Mouse (Mus musculus) embryonic facial prominence, embryonic 12.5 days (tissue): ENCODE measurements around the gene Abcc5. TPM values are rescaled to one million over a fixed set of nuclear protein-coding genes. Genes with fewer than 3 reads are reported as not detected.
"Not testable (repeated sequence)": the region's sequence is repeated elsewhere in the genome, so short reads cannot be mapped to it uniquely, and the experiment has no call there.

ENCODE experiments used
- ATAC-seq: fragments of 200-750 bp; cut with Nextera tagmentation; 2 replicates; pipeline ENCODE4 v1.8.0; 2017; ENCODE audit not compliant: insufficient number of reproducible peaks, insufficient read depth, low FRiP score, low TSS enrichment
- H3K27ac ChIP-seq: fragments of 300-500 bp; sonication (generic); 2 replicates; pipeline ENCODE4 v1.5.1; 2016; ENCODE audit warnings: mild to moderate bottlenecking
- H3K27me3 ChIP-seq: fragments of 300-500 bp; sonication (generic); 2 replicates; pipeline ENCODE4 v1.6.1; 2016; ENCODE audit warnings: mild to moderate bottlenecking, moderate library complexity
- H3K36me3 ChIP-seq: fragments of 300-500 bp; sonication (generic); 2 replicates; pipeline ENCODE4 v1.6.1; 2016; ENCODE audit warnings: mild to moderate bottlenecking
- H3K4me1 ChIP-seq: fragments of 300-500 bp; sonication (generic); 2 replicates; pipeline ENCODE4 v1.6.1; 2016
- H3K4me2 ChIP-seq: fragments of 300-500 bp; sonication (generic); replicated peaks from 2 replicates; pipeline ENCODE4 v1.6.1; 2016; ENCODE audit warnings: mild to moderate bottlenecking, moderate library complexity
- H3K4me3 ChIP-seq: fragments of 300-500 bp; sonication (generic); 2 replicates; pipeline ENCODE4 v1.5.1; 2016; ENCODE audit warnings: mild to moderate bottlenecking
- H3K9ac ChIP-seq: fragments of 300-500 bp; sonication (generic); 2 replicates; pipeline ENCODE4 v1.6.1; 2016; ENCODE audit warnings: mild to moderate bottlenecking, moderate library complexity
- H3K9me3 ChIP-seq: fragments of 300-500 bp; sonication (generic); 2 replicates; pipeline ENCODE4 v1.6.1; 2016; ENCODE audit warnings: mild to moderate bottlenecking, moderate library complexity
- WGBS: fragments of 180-500 bp; shearing (Covaris S2); methylation state at CpG from one replicate; pipeline ENCODE4 v1.1.7; 2016; 5-methylcytosine and 5-hydroxymethylcytosine counted together
- polyA plus RNA-seq: library from polyadenylated mRNA; unstranded; fragments of >200 nt; fragmentation: Nextera tagmentation; extraction: Ambion mirVana; gene quantifications from 2 replicates; pipeline ENCODE4 v1.2.1, GENCODE M21; 2016

The Abcc5 gene
- polyA plus RNA-seq, 1 experiment from 2014 or later = 99.6 TPM

DNA sequence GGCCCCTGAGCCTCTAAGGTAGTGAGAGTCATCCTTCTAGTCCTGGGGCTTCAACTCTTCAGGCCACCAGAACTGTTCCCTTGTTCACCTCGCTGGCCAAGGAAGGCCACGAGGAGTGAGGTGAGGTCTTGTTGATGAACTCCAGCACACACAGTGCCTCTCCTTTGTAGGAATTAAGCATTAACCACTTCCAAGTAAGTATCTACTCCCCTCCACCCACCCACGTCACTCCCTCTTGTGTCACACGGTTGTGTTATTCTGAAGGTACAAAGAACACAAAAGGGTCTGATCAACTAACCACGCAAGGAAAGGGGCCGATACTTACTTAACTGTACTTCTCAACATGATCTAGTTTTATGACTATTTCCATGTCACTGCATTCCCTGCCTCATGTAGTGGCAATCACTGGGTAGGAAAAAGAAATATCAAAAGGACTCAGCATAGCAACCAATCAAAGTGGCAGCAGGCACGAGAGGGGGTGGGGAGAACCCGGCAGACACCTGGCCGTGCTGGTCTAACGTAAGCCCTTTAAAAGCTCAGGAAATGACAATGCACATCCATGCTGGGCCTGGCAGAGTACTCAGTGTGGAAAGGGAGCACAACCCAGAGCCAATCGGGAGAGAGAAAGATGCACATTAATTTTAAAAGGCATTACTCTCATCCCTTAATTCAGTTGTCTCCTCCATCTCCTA, 30.8 kb downstream of the Abcc5 start:
- H3K36me3 ChIP-seq = peaks cover 47% of the 10 kb centered on the region

DNA sequence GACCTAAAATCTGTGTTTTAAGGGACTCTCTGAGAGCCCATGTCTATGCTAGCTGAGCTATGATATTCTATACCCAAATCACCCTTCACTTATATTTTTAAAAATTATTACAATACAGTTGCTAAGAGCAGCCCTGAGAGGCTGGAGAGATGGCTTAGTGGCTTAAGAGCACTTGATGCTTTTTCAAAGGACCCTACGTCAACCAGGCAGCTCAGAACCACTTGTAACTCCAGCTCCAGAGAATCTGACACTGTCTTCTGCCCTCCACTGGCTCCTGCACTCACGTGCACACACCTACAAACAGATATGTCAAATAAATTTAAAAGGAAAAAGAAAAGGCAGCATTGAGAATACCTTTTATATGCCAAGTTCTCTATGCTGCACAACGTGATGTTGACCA, 34.4 kb downstream of the Abcc5 start:
- Histone ChIP-seq H3K27ac (no peak overlapping the region), H3K36me3 (peaks cover 54% of the 10 kb centered on the region), H3K9ac (no peak overlapping the region), H3K4me1 (no peaks in the 10 kb centered on the region), H3K4me3 (no peak overlapping the region), H3K9me3 (no peaks in the 10 kb centered on the region), H3K27me3 (no peaks in the 10 kb centered on the region), H3K4me2 (no peak overlapping the region)
- 86% methylated on average over 3 of the region's 3 CpGs for WGBS
- no peak for ATAC-seq

More for the DNA sequence above, 30.8 kb downstream of the Abcc5 start:
- no peaks in the 10 kb centered on the region for H3K4me1 ChIP-seq
- H3K27me3 ChIP-seq = no peaks in the 10 kb centered on the region
- 89% methylated on average over 11 of the region's 11 CpGs for WGBS
- no peaks in the 10 kb centered on the region for H3K9me3 ChIP-seq
- H3K4me3 ChIP-seq = no peak overlapping the region
- H3K27ac ChIP-seq = no peak overlapping the region
- no peak for ATAC-seq
- H3K9ac ChIP-seq = no peak overlapping the region
- H3K4me2 ChIP-seq = no peak overlapping the region

- no peaks in the 10 kb centered on the region for H3K27me3 ChIP-seq
- H3K9me3 ChIP-seq = no peaks in the 10 kb centered on the region
- ATAC-seq = no peak
- 63% methylated on average over 6 of the region's 6 CpGs for WGBS
- peaks cover 43% of the 10 kb centered on the region for H3K36me3 ChIP-seq
- no peaks in the 10 kb centered on the region for H3K4me1 ChIP-seq
- no peak overlapping the region for H3K27ac ChIP-seq
- no peak overlapping the region for H3K4me3 ChIP-seq
- H3K9ac ChIP-seq = no peak overlapping the region
- H3K4me2 ChIP-seq = no peak overlapping the region
Observed at GRCm38 (mm10) chr16:20390233-20390632, 36.0 kb downstream of the Abcc5 start.

DNA sequence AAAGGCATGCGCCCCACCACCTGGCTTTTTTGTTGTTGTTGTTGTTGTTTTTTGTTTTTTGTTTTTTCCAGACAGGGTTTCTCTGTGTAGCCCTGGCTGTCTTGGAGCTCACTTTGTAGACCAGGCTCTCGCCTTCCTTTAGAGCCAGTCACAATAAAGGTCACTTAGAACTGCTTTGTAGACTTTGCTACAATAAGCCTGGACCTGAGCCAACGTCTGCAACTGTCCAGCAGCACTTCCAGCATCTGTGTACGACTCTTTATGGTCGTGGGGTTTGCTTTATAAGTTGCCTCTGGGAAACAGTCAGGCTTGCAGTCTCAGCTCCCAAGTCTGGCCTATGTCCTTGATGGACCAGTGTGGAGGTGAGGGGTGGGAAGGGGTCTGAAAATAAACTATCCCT, 45.2 kb downstream of the Abcc5 start:
- WGBS = 83% methylated on average over 5 of the region's 5 CpGs
- peaks cover 18% of the 10 kb centered on the region for H3K36me3 ChIP-seq
- no peaks in the 10 kb centered on the region for H3K4me1 ChIP-seq
- H3K4me3 ChIP-seq = no peak overlapping the region
- H3K4me2 ChIP-seq = no peak overlapping the region
- H3K9me3 ChIP-seq = no peaks in the 10 kb centered on the region
- H3K27me3 ChIP-seq = no peaks in the 10 kb centered on the region
- no peak overlapping the region for H3K9ac ChIP-seq
- ATAC-seq = no peak
- no peak overlapping the region for H3K27ac ChIP-seq

DNA sequence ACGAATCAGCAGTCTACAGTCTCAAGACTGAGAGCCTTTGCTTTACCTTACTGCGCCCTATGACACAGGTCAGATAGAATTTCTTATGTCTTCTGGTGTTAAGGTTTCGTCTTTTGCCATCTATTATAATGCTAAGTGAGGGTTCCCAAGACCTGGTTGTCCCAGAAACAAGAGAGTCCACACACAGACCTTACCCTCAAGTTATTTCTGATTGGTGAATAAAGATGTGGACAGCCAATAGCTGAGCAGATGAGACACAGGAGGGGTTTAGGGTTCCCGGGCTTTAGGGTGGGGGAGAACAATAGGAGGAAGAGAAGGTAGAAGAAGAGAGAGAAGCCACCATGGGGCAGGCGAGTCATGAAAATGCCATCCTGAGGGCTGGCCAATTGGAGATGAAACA, 50.9 kb downstream of the Abcc5 start:
- Histone ChIP-seq H3K27ac (no peak overlapping the region), H3K9me3 (no peaks in the 10 kb centered on the region), H3K4me3 (no peak overlapping the region), H3K27me3 (no peaks in the 10 kb centered on the region), H3K9ac (no peak overlapping the region), H3K36me3 (peaks cover 48% of the 10 kb centered on the region), H3K4me2 (no peak overlapping the region), H3K4me1 (no peaks in the 10 kb centered on the region)
- WGBS = 90% methylated on average over 5 of the region's 5 CpGs
- ATAC-seq = no peak

DNA sequence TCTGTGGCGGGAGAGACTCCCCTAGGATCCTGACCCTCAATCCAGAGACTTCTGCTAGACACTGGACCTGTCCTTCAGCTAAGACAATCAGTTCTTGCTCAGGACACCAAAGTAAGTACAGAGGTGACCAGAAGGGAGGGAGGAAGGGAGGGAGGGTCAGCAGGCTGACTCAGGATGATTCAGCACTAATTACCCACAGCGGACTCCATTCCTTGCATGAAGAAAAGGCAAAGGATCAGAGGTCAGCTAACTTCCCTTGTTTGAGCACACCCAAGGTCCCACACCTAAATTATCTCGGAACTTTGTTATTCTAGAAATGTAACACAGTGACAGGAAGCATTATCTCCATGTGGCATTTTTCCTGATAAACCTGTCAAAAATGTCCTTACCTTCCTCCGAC, 54.5 kb downstream of the Abcc5 start:
- no peak overlapping the region for H3K27ac ChIP-seq
- peaks cover 67% of the 10 kb centered on the region for H3K36me3 ChIP-seq
- ATAC-seq = no peak
- H3K9ac ChIP-seq = no peak overlapping the region
- H3K27me3 ChIP-seq = no peaks in the 10 kb centered on the region
- no peak overlapping the region for H3K4me2 ChIP-seq
- H3K9me3 ChIP-seq = no peaks in the 10 kb centered on the region
- WGBS = 79% methylated on average over 4 of the region's 4 CpGs
- no peak overlapping the region for H3K4me3 ChIP-seq
- H3K4me1 ChIP-seq = no peaks in the 10 kb centered on the region

GRCm38 (mm10) chr16:20368221-20368620, 58.0 kb downstream of the Abcc5 start:
- 93% methylated on average over 9 of the region's 9 CpGs for WGBS
- Histone ChIP-seq H3K27me3 (no peaks in the 10 kb centered on the region), H3K27ac (no peak overlapping the region), H3K9me3 (no peaks in the 10 kb centered on the region), H3K4me2 (no peak overlapping the region), H3K4me3 (no peak overlapping the region), H3K9ac (no peak overlapping the region), H3K4me1 (no peaks in the 10 kb centered on the region), H3K36me3 (peaks cover 72% of the 10 kb centered on the region)
- no peak for ATAC-seq

DNA sequence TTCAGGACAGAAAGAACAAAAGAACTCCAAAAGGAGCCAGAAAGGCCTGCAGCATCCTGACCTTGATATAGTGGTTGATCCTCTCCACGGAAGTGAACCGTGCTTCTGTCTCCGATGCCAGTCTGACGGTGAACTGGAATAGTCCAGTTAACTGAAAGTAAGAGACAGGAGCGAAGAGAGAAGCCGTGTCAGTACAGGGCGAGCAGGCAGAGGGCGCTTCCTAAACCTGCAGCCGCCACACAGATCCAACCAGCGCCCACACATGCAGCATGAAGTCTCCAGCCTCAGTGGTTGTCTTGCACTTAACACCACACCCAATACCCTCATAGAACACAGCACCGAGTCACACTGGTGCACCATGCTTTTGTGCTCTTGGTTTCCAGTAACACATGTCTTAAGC, 64.1 kb downstream of the Abcc5 start:
- Histone ChIP-seq H3K9me3 (no peaks in the 10 kb centered on the region), H3K9ac (no peak overlapping the region), H3K4me1 (no peaks in the 10 kb centered on the region), H3K4me3 (no peak overlapping the region), H3K4me2 (no peak overlapping the region), H3K27ac (no peak overlapping the region), H3K27me3 (no peaks in the 10 kb centered on the region), H3K36me3 (peaks cover 79% of the 10 kb centered on the region)
- no peak for ATAC-seq
- WGBS = 90% methylated on average over 11 of the region's 11 CpGs

- not testable (repeated sequence) for H3K9ac ChIP-seq, H3K4me2 ChIP-seq, H3K4me3 ChIP-seq, H3K27me3 ChIP-seq, H3K27ac ChIP-seq, H3K9me3 ChIP-seq, ATAC-seq, H3K4me1 ChIP-seq
- H3K36me3 ChIP-seq = peaks cover 77% of the 10 kb centered on the region
- WGBS = 90% methylated on average over 3 of the region's 3 CpGs
Observed at GRCm38 (mm10) chr16:20361496-20361895, 64.7 kb downstream of the Abcc5 start.

DNA sequence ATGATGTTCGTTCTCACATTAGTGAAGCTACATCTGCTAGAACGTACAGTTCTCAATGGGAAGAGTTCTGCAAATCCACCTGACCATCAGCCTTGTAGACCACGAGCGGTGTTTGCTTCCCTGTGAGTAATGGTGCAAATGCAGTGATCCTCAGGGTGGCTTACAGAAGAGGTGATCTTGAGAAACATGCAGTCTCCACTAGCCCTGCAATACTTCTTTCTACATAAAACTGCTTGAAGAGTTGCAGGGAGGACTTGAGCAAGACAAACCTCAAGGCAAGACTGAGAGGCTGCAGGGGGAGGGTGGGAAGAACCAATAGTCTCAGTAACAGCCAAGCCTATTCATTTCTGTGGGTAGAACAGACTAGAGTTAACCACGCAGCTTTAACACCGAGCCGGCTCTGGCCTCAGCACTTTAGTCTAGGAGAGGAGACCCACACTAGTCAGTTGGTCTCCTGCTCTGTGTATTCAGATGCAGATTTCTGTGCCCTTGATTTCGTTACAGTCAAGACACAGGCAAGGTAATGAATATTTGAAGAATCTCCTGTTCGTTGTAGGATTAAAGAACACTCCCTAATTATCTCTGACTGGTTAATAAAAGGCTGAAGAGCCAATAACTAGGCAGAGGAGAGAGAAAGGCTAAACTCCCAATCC, 66.4 kb downstream of the Abcc5 start:
- H3K4me2 ChIP-seq = no peak overlapping the region
- no peaks in the 10 kb centered on the region for H3K9me3 ChIP-seq
- no peaks in the 10 kb centered on the region for H3K27me3 ChIP-seq
- H3K27ac ChIP-seq = no peak overlapping the region
- H3K36me3 ChIP-seq = peaks cover 69% of the 10 kb centered on the region
- WGBS = 83% methylated on average over 9 of the region's 9 CpGs
- H3K4me1 ChIP-seq = no peaks in the 10 kb centered on the region
- no peak for ATAC-seq
- no peak overlapping the region for H3K9ac ChIP-seq
- H3K4me3 ChIP-seq = no peak overlapping the region

GRCm38 (mm10) chr16:20357837-20358236, 68.4 kb downstream of the Abcc5 start:
- H3K4me3 ChIP-seq = no peak overlapping the region
- H3K4me1 ChIP-seq = no peaks in the 10 kb centered on the region
- no peak overlapping the region for H3K9ac ChIP-seq
- ATAC-seq = no peak
- 95% methylated on average over 5 of the region's 5 CpGs for WGBS
- no peaks in the 10 kb centered on the region for H3K27me3 ChIP-seq
- no peak overlapping the region for H3K4me2 ChIP-seq
- H3K9me3 ChIP-seq = no peaks in the 10 kb centered on the region
- peaks cover 53% of the 10 kb centered on the region for H3K36me3 ChIP-seq
- no peak overlapping the region for H3K27ac ChIP-seq

- Histone ChIP-seq H3K36me3 (peaks cover 39% of the 10 kb centered on the region), H3K4me3 (no peak overlapping the region), H3K27me3 (no peaks in the 10 kb centered on the region), H3K4me2 (no peak overlapping the region), H3K4me1 (no peaks in the 10 kb centered on the region), H3K9me3 (no peaks in the 10 kb centered on the region), H3K27ac (no peak overlapping the region), H3K9ac (no peak overlapping the region)
- ATAC-seq = no peak
- WGBS = 96% methylated on average over 2 of the region's 2 CpGs
Observed at GRCm38 (mm10) chr16:20354762-20355161, 71.4 kb downstream of the Abcc5 start.
